Mouse (Mus musculus) neural tube, embryonic 11.5 days (tissue): ENCODE results near the gene Nol3. TPM values are rescaled to one million over a fixed set of nuclear protein-coding genes. Genes with fewer than 3 reads are reported as not detected.

Source experiments
- ATAC-seq: fragments of 200-750 bp; cut with Nextera tagmentation; 2 replicates; pipeline ENCODE4 v1.8.0; 2017; ENCODE audit warnings: moderate number of reproducible peaks, mild to moderate bottlenecking, moderate TSS enrichment, moderate library complexity; ENCODE audit not compliant: insufficient read depth, low FRiP score, low TSS enrichment
- DNase-seq: peaks from one replicate; pipeline ENCODE4 v3.0.0-alpha.2; 2015; ENCODE audit warnings: low spot score
- H3K27ac ChIP-seq: fragments of 300-500 bp; sonication (generic); 2 replicates; pipeline ENCODE4 v1.5.1; 2014; ENCODE audit warnings: low read depth, mild to moderate bottlenecking, low read length
- H3K27me3 ChIP-seq: fragments of 300-500 bp; sonication (generic); 2 replicates; pipeline ENCODE4 v1.6.1; 2014; ENCODE audit warnings: mild to moderate bottlenecking, low read length, mixed read lengths; ENCODE audit not compliant: control insufficient read depth, insufficient read depth
- H3K36me3 ChIP-seq: fragments of 300-500 bp; sonication (generic); 2 replicates; pipeline ENCODE4 v1.6.1; 2014; ENCODE audit warnings: mild to moderate bottlenecking, low read length, moderate library complexity, mixed read lengths; ENCODE audit not compliant: control insufficient read depth, insufficient read depth
- H3K4me1 ChIP-seq: fragments of 300-500 bp; sonication (generic); 2 replicates; pipeline ENCODE4 v1.6.1; 2014; ENCODE audit warnings: low read length, mixed read lengths; ENCODE audit not compliant: control insufficient read depth, insufficient read depth
- H3K4me2 ChIP-seq: fragments of 300-500 bp; sonication (generic); 2 replicates; pipeline ENCODE4 v1.6.1; 2014; ENCODE audit warnings: low read depth, mild to moderate bottlenecking, moderate library complexity
- H3K4me3 ChIP-seq: fragments of 300-500 bp; sonication (generic); 2 replicates; pipeline ENCODE4 v1.5.1; 2014; ENCODE audit warnings: low read depth, low read length
- H3K9ac ChIP-seq: fragments of 300-500 bp; sonication (generic); 2 replicates; pipeline ENCODE4 v1.6.1; 2014; ENCODE audit warnings: mild to moderate bottlenecking, low read length
- H3K9me3 ChIP-seq: fragments of 300-500 bp; sonication (generic); 2 replicates; pipeline ENCODE4 v1.6.1; 2016; ENCODE audit warnings: low read length; ENCODE audit not compliant: control insufficient read depth
- WGBS: fragments of 180-500 bp; shearing (Covaris S2); extraction: QIAGEN DNeasy Blood & Tissue Kit; methylation state at CpG from one replicate; pipeline ENCODE4 v1.1.7; 2014; 5-methylcytosine and 5-hydroxymethylcytosine counted together
- polyA plus RNA-seq: library from polyadenylated mRNA; unstranded; fragments of >200 nt; fragmentation: Nextera tagmentation; extraction: Ambion mirVana; gene quantifications from 2 replicates; pipeline ENCODE4 v1.2.1, GENCODE M21; 2014

Gene Nol3
- polyA plus RNA-seq, 1 experiment from 2014 or later = 3.5 TPM

DNA sequence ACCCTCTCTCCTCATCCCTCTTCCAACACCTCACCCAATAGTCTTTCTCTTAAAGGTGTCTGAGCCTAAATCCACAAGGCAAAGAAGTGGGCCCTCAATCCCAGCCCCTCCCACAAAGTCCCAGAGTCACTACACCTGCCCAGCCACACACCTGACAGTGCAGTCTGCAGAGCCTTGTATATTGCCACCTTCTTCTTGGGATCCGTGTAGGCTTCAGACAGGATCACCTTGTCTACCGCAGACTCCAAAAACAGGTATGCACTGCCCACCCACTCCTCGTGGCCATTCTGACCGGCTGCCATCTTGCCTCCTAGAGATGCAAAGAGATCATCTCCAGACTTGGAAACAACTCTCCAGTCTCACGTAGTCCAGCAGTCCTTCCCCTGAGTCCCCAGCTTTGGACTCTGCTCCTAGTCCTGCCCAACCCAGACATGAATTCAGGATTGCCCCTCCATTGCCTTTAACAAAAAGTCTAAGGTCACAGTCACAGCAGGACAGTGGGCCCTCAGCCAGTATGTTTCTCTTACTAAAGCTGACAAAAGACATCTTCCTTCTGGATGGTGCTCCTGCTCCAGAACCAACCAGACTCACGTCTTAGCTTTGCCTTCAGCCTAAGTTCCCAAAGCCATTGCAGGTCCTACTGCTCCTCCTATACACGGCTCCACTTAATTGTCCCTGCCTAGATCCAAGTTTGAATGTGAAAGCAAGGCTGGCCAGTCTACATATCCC, 15.4 kb upstream of the Nol3 start:
- ATAC-seq (no peak; the same call in 1 of the 2 replicates), DNase-seq (no peak)
- Histone ChIP-seq H3K27ac (no peak overlapping the region), H3K9me3 (no peaks in the 10 kb centered on the region), H3K4me3 (no peak overlapping the region), H3K9ac (no peak overlapping the region), H3K36me3 (no peaks in the 10 kb centered on the region), H3K4me1 (peaks cover 8% of the 10 kb centered on the region), H3K4me2 (no peak overlapping the region), H3K27me3 (peaks cover 70% of the 10 kb centered on the region)
- WGBS = 54% methylated on average over 7 of the region's 7 CpGs

GRCm38 (mm10) chr8:105261326-105261980, 14.5 kb upstream of the Nol3 start:
- no peak overlapping the region for H3K9ac ChIP-seq
- no peak overlapping the region for H3K27ac ChIP-seq
- no peaks in the 10 kb centered on the region for H3K36me3 ChIP-seq
- no peak overlapping the region for H3K4me3 ChIP-seq
- H3K4me2 ChIP-seq = no peak overlapping the region
- ATAC-seq (no peak), DNase-seq (no peak)
- WGBS = 83% methylated on average over 12 of the region's 12 CpGs
- H3K27me3 ChIP-seq = peaks cover 73% of the 10 kb centered on the region
- peaks cover 8% of the 10 kb centered on the region for H3K4me1 ChIP-seq
- no peaks in the 10 kb centered on the region; the same call in 1 of the 2 replicates for H3K9me3 ChIP-seq

DNA sequence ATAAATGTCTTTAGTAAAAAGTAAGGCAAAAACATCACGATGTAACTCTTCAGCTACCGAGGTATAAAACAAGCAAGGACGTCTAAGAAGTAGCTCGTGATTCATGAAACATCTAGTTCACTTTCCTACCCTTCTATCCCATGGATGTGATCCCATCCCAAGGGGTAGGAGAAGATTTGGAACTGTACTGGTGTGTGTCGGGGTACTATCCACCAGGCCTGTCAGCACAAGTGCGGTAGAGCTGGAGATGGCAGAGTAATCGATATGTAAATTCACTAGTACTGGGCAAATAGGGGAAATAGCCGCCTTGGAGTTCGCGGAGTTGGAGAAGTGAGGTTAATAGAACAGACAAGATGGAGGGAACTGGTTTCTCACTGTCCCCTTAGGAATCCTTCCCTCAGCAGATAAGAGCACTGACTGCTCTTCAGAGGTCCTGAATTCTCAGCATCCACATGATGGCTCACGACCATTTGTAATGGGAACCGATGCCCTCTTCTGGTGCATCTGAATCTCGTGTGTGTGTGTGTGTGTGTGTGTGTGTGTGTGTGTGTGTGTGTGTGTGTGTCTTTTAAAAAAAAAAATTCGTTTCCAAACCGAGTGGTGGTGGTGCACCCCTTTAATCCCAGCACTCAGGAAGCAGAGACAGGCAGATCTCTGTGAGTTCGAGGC, 12.6 kb upstream of the Nol3 start:
- H3K9ac ChIP-seq = no peak overlapping the region
- DNase-seq = no peak
- WGBS = 40% methylated on average over 16 of the region's 16 CpGs
- peaks cover 81% of the 10 kb centered on the region for H3K27me3 ChIP-seq
- no peak overlapping the region for H3K27ac ChIP-seq
- H3K4me2 ChIP-seq = no peak overlapping the region
- ATAC-seq = no peak
- no peak overlapping the region for H3K4me3 ChIP-seq
- no peaks in the 10 kb centered on the region; the same call in 1 of the 2 replicates for H3K9me3 ChIP-seq
- peaks cover 12% of the 10 kb centered on the region for H3K4me1 ChIP-seq
- H3K36me3 ChIP-seq = no peaks in the 10 kb centered on the region

DNA sequence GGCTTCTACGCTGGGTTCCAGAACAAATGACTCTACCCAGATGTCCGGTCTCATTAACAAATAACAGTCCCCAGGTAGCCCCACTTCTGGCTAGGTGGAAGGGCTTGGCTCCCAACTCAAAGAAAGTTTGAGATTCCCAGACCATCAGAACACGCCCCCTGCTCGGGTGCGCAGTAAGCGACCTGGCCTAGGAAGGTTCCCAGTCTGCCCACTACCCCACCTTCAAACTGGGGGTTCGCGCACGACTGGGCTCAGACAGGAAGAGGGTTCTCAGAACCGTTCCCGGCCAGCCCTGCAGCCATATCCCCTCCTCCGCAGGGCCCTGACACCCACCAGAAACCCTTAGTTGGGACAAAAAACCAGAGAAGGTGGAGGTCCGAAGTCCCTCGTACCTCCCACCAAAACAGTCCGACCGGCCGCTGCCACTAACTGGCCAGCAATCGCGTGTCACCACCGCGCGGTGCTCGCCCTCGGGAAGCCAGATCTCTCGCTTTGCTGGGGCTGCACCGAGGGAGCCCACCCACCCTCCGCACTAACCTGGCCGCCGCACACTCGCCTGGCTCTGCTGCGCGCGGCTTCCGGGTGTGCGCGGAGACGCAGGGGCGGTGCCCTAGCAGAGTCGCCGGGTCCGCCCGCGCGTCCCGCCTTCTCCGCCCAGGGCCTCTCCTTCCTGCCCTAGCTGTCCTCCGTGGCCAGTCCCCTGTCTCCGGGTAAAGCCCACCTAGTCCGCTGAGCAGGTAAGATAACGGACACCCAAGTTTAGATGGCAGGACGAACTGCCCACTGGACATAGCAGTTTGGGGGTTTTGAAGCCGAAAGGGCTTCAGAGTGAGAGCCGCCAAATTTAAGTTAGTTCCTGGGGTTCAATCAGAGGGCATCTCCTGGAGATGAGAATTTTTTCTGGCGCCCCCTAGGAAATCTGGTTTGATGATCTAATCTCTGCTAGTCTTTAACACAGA, 11.6 kb upstream of the Nol3 start, which contains the start of the genes Tradd and Fbxl8:
Tradd (minus strand) TSS at position 586 of the 959 bp plus-strand sequence.
Fbxl8 (plus strand) TSS at position 625 of the 959 bp plus-strand sequence.
- H3K36me3 ChIP-seq = no peaks in the 10 kb centered on the region
- 1% methylated on average over 54 of the region's 54 CpGs for WGBS
- peaks cover 6% of the 10 kb centered on the region for H3K4me1 ChIP-seq
- peak within 1 kb of the TSS; percentile 83 for H3K4me2 ChIP-seq
- H3K9ac ChIP-seq = peak within 1 kb of the TSS; percentile 52
- ATAC-seq = peak; percentile 46
- H3K4me3 ChIP-seq = peak within 1 kb of the TSS; percentile 59
- no peaks in the 10 kb centered on the region; the same call in 1 of the 2 replicates for H3K9me3 ChIP-seq
- DNase-seq = peak; percentile 75
- H3K27me3 ChIP-seq = peaks cover 81% of the 10 kb centered on the region
- no peak within 1 kb of the TSS for H3K27ac ChIP-seq

GRCm38 (mm10) chr8:105265128-105265527, 10.8 kb upstream of the Nol3 start:
- DNase-seq = no peak
- no peak overlapping the region for H3K27ac ChIP-seq
- peak overlapping the region; percentile 83 for H3K4me2 ChIP-seq
- no peak for ATAC-seq
- H3K9me3 ChIP-seq = no peaks in the 10 kb centered on the region; the same call in 1 of the 2 replicates
- no peak overlapping the region for H3K9ac ChIP-seq
- H3K4me3 ChIP-seq = peak overlapping the region; percentile 59; the same call in 1 of the 2 replicates
- 12% methylated on average over 10 of the region's 10 CpGs for WGBS
- H3K36me3 ChIP-seq = no peaks in the 10 kb centered on the region
- peaks cover 9% of the 10 kb centered on the region; the same call in 1 of the 2 replicates for H3K4me1 ChIP-seq
- H3K27me3 ChIP-seq = peaks cover 83% of the 10 kb centered on the region

- DNase-seq (no peak), ATAC-seq (no peak)
- Histone ChIP-seq H3K4me1 (peaks cover 10% of the 10 kb centered on the region; the same call in 1 of the 2 replicates), H3K27ac (no peak overlapping the region), H3K36me3 (no peaks in the 10 kb centered on the region), H3K27me3 (peaks cover 87% of the 10 kb centered on the region), H3K9me3 (no peaks in the 10 kb centered on the region; the same call in 1 of the 2 replicates), H3K4me2 (no peak overlapping the region), H3K4me3 (no peak overlapping the region), H3K9ac (no peak overlapping the region)
- 3% methylated on average over 13 of the region's 13 CpGs for WGBS
These were observed 9.2 kb upstream of the Nol3 start for GRCm38 (mm10) chr8:105266775-105267174.

GRCm38 (mm10) chr8:105268342-105269074, 7.4 kb upstream of the Nol3 start:
- Histone ChIP-seq H3K4me3 (peak overlapping the region; percentile 41), H3K27ac (no peak overlapping the region), H3K4me1 (peaks cover 10% of the 10 kb centered on the region; the same call in 1 of the 2 replicates), H3K27me3 (peaks cover 96% of the 10 kb centered on the region), H3K9me3 (no peaks in the 10 kb centered on the region; the same call in 1 of the 2 replicates), H3K36me3 (no peaks in the 10 kb centered on the region), H3K9ac (no peak overlapping the region), H3K4me2 (peak overlapping the region; percentile 70)
- peak; percentile 64 for ATAC-seq
- DNase-seq = peak; percentile 86
- under 1% methylated on average over 63 of the region's 65 CpGs for WGBS
